Mouse (Mus musculus): ENCODE data around the gene Lrrc28. TPM values are rescaled to one million over a fixed set of nuclear protein-coding genes. Genes with fewer than 3 reads are reported as not detected.
"Not testable (repeated sequence)": the region's sequence is repeated elsewhere in the genome, so short reads cannot be mapped to it uniquely, and the experiment has no call there.

Lrrc28 gene
- polyA plus RNA-seq, 1 experiment from 2014 or later, result 21.1 TPM

DNA sequence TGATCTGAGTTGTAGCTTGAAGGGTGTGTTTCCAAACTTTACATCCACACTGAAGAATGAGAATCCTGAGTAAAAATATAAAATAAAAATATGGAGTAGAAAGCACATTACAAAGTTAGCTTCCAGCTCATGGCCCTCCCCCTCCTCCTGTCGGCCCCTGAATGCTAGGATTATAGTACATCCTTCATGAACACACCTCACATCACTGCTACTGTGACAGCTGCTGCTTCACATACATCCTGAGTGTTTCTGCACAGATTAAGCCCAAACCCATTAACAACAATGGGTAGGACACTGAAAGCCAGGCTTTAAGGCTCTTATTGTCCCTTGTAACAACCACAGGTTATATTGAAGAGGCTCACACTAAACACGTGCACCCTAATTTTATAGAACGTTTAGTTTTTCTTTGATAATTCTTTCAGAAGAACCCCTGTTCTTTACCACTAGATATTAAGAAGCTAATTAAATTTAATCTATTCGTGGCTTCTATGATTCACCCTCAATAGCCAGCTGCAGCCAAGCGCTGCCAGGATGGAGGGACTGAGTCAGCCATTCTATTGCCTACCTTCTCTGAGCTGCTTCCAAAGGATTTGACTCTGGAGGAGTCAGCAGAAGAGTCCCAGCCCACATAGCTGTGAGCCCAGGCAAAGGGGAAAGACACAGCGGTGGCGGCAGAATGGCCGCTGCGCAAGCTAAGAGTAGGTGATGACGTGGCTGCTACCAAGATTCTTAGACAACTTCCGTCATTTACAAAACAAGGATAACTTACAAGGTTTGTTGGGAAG is 108.3 kb downstream of the Lrrc28 start:
- Histone ChIP-seq H3K36me3 (ENCODE audit: control insufficient read depth, insufficient read depth, low read length) (no peaks in the 10 kb centered on the region), H3K4me1 (ENCODE audit: control insufficient read depth, insufficient read depth, low read depth, low read length) (no peaks in the 10 kb centered on the region), H3K4me2 (ENCODE audit: low read length) (no peak overlapping the region), H3K9me3 (ENCODE audit: control insufficient read depth, low read length) (no peaks in the 10 kb centered on the region), H3K27ac (ENCODE audit: low read depth, low read length) (no peak overlapping the region), H3K9ac (ENCODE audit: low read depth, low read length) (no peak overlapping the region), H3K4me3 (ENCODE audit: low read length) (no peak overlapping the region), H3K27me3 (replicated peaks; ENCODE audit: control insufficient read depth, insufficient read depth, low read length) (no peaks in the 10 kb centered on the region)
- WGBS, result 87% methylated on average over 11 of the region's 11 CpGs
- no peak for ATAC-seq

DNA sequence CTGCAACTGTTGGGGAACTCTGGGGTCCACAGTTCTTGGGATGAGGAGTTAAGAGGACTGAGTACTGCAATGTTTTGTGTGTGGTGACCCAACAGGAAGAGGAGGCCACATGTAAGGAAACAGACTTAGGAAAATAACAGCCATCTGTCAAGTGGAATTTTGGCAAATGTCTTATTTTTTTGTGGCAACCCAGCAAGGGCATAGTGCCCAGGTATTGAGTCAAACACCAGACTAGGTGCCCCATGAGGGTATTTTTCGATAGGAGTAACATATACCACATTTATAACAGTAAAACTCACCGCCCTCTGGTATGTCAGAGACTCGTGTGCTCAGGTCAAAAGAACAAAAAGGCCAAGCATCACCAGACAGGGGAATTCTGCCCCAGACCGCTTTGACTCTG is 109.1 kb downstream of the Lrrc28 start:
- H3K27me3 ChIP-seq (replicated peaks; ENCODE audit: control insufficient read depth, insufficient read depth, low read length), result no peaks in the 10 kb centered on the region
- no peak overlapping the region for H3K9ac ChIP-seq (ENCODE audit: low read depth, low read length)
- no peaks in the 10 kb centered on the region for H3K4me1 ChIP-seq (ENCODE audit: control insufficient read depth, insufficient read depth, low read depth, low read length)
- H3K4me2 ChIP-seq (ENCODE audit: low read length), result no peak overlapping the region
- no peaks in the 10 kb centered on the region for H3K9me3 ChIP-seq (ENCODE audit: control insufficient read depth, low read length)
- H3K4me3 ChIP-seq (ENCODE audit: low read length), result no peak overlapping the region
- no peaks in the 10 kb centered on the region for H3K36me3 ChIP-seq (ENCODE audit: control insufficient read depth, insufficient read depth, low read length)
- 82% methylated on average over 4 of the region's 4 CpGs for WGBS
- ATAC-seq, result no peak
- H3K27ac ChIP-seq (ENCODE audit: low read depth, low read length), result no peak overlapping the region

DNA sequence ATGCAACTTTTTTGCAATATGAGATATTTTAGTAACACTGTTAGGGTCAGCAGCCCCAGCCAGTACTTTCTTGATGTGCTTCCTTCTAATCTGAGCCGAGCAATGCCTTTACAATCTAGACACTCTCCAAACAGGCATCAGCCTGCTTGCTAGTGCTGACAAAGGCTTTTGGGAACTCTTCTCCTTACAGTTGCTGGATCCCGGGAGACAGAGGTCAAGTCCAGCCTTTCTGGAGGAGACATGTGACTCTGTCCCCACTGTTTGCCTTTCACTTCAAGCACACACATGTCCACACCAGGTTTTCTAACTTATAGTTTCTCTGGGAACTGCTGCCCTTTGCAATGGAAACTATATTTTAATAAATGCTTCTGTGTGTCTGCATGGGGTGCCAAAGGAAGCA is 114.1 kb downstream of the Lrrc28 start:
- WGBS, result 56% methylated on average over 2 of the region's 2 CpGs
- no peaks in the 10 kb centered on the region for H3K27me3 ChIP-seq (replicated peaks; ENCODE audit: control insufficient read depth, insufficient read depth, low read length)
- ATAC-seq, result no peak

DNA sequence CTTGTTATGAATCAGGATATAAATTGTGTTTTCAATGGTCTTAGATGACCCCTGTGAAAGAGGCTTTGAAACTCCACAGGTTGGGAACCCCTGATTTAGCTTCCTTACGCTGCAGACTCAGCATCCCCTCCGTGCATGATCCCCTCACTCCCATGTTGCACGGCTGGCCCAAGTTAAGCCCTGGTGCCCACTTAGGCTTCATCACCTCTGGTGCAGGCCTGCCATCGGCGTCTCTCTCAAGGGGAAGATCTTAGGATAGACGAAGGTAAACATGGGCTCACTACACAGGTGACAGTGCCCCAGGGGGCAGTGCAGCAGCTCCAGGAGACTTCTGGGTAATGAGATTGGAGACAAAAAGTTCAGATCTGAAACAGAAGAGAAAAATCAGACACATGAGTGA is 115.7 kb downstream of the Lrrc28 start:
- ATAC-seq, result no peak
- Histone ChIP-seq H3K9ac (ENCODE audit: low read depth, low read length) (no peak overlapping the region), H3K27me3 (replicated peaks; ENCODE audit: control insufficient read depth, insufficient read depth, low read length) (no peaks in the 10 kb centered on the region), H3K4me1 (ENCODE audit: control insufficient read depth, insufficient read depth, low read depth, low read length) (peaks cover 6% of the 10 kb centered on the region), H3K4me3 (ENCODE audit: low read length) (no peak overlapping the region), H3K9me3 (ENCODE audit: control insufficient read depth, low read length) (no peaks in the 10 kb centered on the region), H3K4me2 (ENCODE audit: low read length) (no peak overlapping the region), H3K27ac (ENCODE audit: low read depth, low read length) (no peak overlapping the region), H3K36me3 (ENCODE audit: control insufficient read depth, insufficient read depth, low read length) (no peaks in the 10 kb centered on the region)
- 88% methylated on average over 6 of the region's 6 CpGs for WGBS

More for the DNA sequence above, 114.1 kb downstream of the Lrrc28 start:
- Histone ChIP-seq H3K4me2 (ENCODE audit: low read length) (no peak overlapping the region), H3K9me3 (ENCODE audit: control insufficient read depth, low read length) (no peaks in the 10 kb centered on the region), H3K36me3 (ENCODE audit: control insufficient read depth, insufficient read depth, low read length) (no peaks in the 10 kb centered on the region), H3K4me3 (ENCODE audit: low read length) (no peak overlapping the region), H3K9ac (ENCODE audit: low read depth, low read length) (no peak overlapping the region), H3K4me1 (ENCODE audit: control insufficient read depth, insufficient read depth, low read depth, low read length) (peaks cover 6% of the 10 kb centered on the region), H3K27ac (ENCODE audit: low read depth, low read length) (no peak overlapping the region)

DNA sequence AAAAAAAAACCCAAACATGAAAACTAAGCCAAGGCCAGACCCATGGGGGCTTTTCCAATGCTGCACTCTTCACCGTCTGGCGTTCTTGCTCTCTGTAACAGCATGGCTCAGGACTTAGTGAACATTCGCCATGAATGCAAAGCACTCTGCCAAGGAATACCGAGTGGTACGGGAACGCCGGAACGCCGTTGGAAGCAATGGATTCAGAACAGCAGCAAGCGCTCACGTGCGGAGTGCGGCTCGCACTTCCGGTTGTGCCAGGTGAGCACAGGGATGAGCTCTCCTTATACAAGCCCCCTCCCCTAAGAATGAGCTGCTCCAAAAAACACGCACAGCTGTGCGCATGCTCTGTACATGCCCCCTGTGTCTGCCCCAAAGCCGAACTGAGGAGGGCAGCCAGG is 116.2 kb downstream of the Lrrc28 start:
- 91% methylated on average over 18 of the region's 18 CpGs for WGBS
- Histone ChIP-seq H3K27me3 (replicated peaks; ENCODE audit: control insufficient read depth, insufficient read depth, low read length) (no peaks in the 10 kb centered on the region), H3K4me1 (ENCODE audit: control insufficient read depth, insufficient read depth, low read depth, low read length) (peaks cover 6% of the 10 kb centered on the region), H3K9ac (ENCODE audit: low read depth, low read length) (no peak overlapping the region), H3K4me2 (ENCODE audit: low read length) (no peak overlapping the region; the same call in 1 of the 2 replicates), H3K4me3 (ENCODE audit: low read length) (no peak overlapping the region), H3K27ac (ENCODE audit: low read depth, low read length) (no peak overlapping the region), H3K36me3 (ENCODE audit: control insufficient read depth, insufficient read depth, low read length) (no peaks in the 10 kb centered on the region), H3K9me3 (ENCODE audit: control insufficient read depth, low read length) (no peaks in the 10 kb centered on the region)
- peak; percentile 74 for ATAC-seq

DNA sequence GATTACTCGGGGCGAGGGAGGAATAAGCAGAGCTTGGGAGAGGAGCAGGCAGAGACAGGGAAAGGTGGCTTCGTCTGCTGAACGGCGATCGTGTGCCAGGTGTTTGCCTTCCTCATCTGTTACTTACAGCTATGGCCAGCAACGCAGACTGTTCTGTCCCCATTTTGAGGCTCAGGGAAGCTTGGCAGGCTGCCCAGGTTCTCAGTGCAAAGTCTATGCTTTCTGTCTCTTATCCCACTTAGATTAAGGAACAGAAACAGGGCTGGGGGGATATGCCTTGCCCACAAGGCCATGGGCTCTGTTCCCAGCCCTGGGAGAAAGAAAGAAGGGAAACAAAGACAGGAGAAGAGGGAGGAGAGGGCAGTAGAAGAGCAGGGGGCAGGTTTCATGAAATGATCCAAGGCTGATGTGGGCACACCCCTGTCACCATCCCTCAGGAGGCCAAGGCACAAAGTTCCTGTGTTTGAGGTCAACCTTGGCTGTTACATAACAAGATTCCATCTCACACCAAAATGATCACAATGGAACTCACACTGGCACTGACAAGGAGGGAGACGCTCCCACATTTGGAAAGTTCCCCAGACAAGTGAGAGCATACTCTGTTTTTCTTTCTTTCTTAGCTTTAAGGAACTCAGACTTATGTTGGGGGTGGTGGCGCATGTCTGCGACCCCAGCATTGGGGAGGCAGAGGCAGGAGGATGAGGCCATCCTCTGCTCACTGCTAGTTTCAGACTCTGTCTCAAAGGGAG is 116.8 kb downstream of the Lrrc28 start:
- H3K4me1 ChIP-seq (ENCODE audit: control insufficient read depth, insufficient read depth, low read depth, low read length), result peaks cover 6% of the 10 kb centered on the region
- WGBS, result 67% methylated on average over 10 of the region's 10 CpGs
- peak; percentile 69 for ATAC-seq
- no peaks in the 10 kb centered on the region for H3K27me3 ChIP-seq (replicated peaks; ENCODE audit: control insufficient read depth, insufficient read depth, low read length)
- no peaks in the 10 kb centered on the region for H3K36me3 ChIP-seq (ENCODE audit: control insufficient read depth, insufficient read depth, low read length)
- H3K9ac ChIP-seq (ENCODE audit: low read depth, low read length), result no peak overlapping the region
- H3K4me3 ChIP-seq (ENCODE audit: low read length), result no peak overlapping the region
- no peaks in the 10 kb centered on the region for H3K9me3 ChIP-seq (ENCODE audit: control insufficient read depth, low read length)
- H3K4me2 ChIP-seq (ENCODE audit: low read length), result no peak overlapping the region
- peak overlapping the region; percentile 45 for H3K27ac ChIP-seq (ENCODE audit: low read depth, low read length)

DNA sequence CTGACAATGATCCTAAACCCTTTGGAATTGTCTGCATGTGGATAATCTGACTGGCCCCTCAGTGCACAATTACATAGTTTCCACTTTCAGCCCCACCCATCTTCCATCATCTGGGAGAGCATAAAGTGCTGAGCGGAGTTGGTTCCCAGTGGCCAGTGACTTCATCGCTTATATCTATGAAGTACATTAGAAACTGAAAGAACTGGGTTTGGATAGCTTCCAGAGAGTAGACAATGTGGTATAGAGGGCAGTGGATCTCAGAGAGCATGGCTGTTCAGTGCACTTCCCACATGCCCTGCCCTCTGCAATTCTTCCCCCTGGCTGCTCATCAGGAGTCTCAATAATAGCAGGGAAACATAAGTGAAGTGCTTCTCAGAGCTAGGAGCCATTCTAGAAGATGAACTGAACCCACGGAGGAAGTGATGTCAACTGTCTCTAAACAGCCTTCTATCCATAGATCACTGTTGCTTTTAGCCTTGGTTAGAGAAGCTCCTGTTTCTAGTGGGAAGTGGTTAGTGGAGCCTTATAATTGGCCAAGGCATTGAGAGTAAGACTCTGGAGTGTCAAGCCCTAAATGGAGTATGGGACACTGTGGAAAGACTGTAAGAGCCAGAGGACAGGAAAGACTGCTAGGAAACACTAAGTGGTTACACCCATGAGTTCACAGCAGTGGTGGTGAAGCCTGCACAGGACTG is 119.0 kb downstream of the Lrrc28 start:
- WGBS, result 88% methylated on average over 3 of the region's 3 CpGs

DNA sequence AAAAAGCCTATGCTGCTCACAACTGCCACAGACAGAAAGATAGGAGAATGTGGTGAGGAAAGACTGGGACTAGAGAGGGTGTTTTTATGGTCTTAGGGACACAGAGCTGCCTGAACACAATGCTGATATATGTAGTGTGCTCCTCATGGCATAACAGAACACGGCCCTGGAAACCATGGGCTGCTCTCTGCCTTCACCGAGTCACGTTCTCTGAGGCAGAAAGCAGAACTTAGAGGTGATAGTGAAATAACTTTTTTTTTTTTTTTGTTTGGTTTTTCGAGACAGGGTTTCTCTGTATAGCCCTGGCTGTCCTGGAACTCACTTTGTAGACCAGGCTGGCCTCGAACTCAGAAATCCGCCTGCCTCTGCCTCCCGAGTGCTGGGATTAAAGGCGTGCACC is 121.0 kb downstream of the Lrrc28 start:
- ATAC-seq; H3K9ac ChIP-seq (ENCODE audit: low read depth, low read length): not testable (repeated sequence)
- 93% methylated on average over 8 of the region's 8 CpGs for WGBS

More for the DNA sequence above, 119.0 kb downstream of the Lrrc28 start:
- Histone ChIP-seq H3K36me3 (ENCODE audit: control insufficient read depth, insufficient read depth, low read length) (no peaks in the 10 kb centered on the region), H3K4me2 (ENCODE audit: low read length) (no peak overlapping the region), H3K4me3 (ENCODE audit: low read length) (no peak overlapping the region), H3K27me3 (replicated peaks; ENCODE audit: control insufficient read depth, insufficient read depth, low read length) (no peaks in the 10 kb centered on the region), H3K4me1 (ENCODE audit: control insufficient read depth, insufficient read depth, low read depth, low read length) (peaks cover 6% of the 10 kb centered on the region), H3K27ac (ENCODE audit: low read depth, low read length) (no peak overlapping the region), H3K9ac (ENCODE audit: low read depth, low read length) (no peak overlapping the region), H3K9me3 (ENCODE audit: control insufficient read depth, low read length) (no peaks in the 10 kb centered on the region)
- ATAC-seq, result no peak

DNA sequence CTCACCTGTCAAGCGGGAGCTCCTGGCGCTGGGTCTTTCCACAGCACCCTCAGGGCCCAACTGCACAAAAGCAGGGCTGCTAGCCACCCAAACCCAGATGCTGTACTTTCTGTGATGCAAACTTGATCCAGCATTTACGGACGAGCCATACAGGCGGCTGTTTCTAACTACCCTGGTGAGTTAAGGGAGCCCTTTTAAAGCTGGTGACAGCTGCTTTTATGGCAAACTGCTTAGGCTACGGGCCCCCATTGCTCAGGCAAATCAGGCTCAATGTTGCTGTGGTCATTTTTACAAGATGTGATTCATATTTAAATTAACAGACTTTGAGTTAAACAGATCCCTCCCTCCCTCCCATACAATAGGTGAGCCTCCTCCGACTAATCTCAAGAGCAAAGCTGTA is 121.7 kb downstream of the Lrrc28 start:
- Histone ChIP-seq H3K27ac (ENCODE audit: low read depth, low read length) (no peak overlapping the region), H3K4me1 (ENCODE audit: control insufficient read depth, insufficient read depth, low read depth, low read length) (peaks cover 6% of the 10 kb centered on the region), H3K27me3 (replicated peaks; ENCODE audit: control insufficient read depth, insufficient read depth, low read length) (no peaks in the 10 kb centered on the region), H3K9me3 (ENCODE audit: control insufficient read depth, low read length) (no peaks in the 10 kb centered on the region), H3K4me3 (ENCODE audit: low read length) (no peak overlapping the region), H3K4me2 (ENCODE audit: low read length) (no peak overlapping the region), H3K9ac (ENCODE audit: low read depth, low read length) (no peak overlapping the region), H3K36me3 (ENCODE audit: control insufficient read depth, insufficient read depth, low read length) (no peaks in the 10 kb centered on the region)
- WGBS, result 43% methylated on average over 7 of the region's 7 CpGs
- ATAC-seq, result no peak

More for the DNA sequence above, 121.0 kb downstream of the Lrrc28 start:
- H3K4me1 ChIP-seq (ENCODE audit: control insufficient read depth, insufficient read depth, low read depth, low read length); H3K4me2 ChIP-seq (ENCODE audit: low read length); H3K4me3 ChIP-seq (ENCODE audit: low read length); H3K27ac ChIP-seq (ENCODE audit: low read depth, low read length); H3K36me3 ChIP-seq (ENCODE audit: control insufficient read depth, insufficient read depth, low read length); H3K9me3 ChIP-seq (ENCODE audit: control insufficient read depth, low read length); H3K27me3 ChIP-seq (replicated peaks; ENCODE audit: control insufficient read depth, insufficient read depth, low read length): not testable (repeated sequence)
